Mouse (Mus musculus): ENCODE data around the gene Igsf9b.

Gene Igsf9b

DNA sequence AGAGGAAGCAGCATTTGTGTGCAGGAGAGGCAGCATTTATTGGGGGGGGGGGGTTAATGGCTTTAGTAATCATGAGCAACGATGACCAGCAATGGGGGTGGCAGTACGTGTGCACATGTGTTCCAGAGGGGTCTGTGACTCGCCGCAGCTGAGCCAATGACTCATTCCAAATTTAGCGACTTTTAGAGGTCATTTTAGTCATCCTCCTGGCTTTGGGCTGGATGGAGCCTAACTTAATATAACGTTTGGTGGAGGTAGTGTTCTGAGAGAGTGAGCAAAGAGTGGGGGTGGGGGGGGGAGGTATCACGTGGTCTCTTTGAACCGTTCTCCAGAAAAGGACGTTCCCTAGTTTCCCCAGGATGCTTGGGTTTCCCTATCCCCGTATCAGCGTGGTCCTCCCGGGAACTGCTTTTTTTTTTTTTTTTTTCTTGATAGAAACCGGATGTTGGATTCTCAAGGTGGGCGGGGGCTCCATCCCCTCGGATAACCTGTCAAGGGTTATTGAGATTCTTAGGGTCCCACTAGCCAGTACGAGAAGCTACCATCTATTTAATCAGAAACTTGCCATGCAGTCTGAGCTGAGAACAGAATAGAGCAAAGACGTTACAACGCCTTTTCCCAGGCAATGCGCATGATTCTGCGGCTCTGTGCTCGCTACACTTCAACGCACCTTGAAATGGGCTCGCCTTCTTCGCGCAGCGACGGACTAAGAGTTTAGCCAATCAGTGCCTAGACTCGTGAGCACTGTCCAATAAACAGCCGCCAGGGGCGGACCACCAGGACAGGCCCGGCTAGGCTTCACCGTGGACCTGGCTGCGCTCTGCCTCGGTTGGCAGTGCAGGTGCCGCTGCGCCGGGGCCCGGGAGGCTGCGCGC lies at the start of gene Igsf9b:
Gene Igsf9b (plus strand): TSS at position 794 of the 875 bp plus-strand sequence.
- peak; percentile 89 for DNase-seq

DNA sequence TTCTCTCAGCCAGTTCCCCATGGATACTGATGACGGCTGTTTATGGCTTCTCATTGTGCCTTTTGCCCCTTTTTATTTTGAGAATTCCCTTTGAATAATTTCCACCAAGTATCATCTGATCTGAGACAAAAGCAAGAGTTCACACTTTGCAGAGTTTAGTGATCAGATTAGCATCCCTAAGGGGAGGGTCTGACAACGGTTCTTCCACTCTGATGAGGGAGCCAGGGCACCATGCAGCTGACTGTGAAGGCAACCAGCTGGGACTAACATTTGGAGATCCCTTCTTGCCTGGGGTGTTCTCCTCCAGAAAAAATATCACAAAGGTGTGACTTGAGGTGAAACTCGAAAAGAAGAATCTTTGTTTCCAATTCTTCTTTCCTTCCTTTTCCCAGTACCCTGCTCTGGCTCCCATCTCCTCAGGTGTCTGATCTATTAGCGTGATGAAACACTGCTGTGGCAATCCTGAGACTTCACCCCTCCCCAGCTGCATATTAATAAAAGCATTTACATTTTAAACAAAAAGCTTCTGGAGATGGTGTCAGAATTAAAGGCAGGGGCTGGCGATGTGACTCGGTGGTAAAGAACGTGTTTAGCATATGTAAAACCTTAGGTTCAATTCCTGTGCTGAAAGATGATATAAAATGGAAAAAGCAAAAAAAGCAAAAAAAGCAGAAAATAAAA lies 46.8 kb upstream of the Igsf9b start:
- DNase-seq = no peak

DNA sequence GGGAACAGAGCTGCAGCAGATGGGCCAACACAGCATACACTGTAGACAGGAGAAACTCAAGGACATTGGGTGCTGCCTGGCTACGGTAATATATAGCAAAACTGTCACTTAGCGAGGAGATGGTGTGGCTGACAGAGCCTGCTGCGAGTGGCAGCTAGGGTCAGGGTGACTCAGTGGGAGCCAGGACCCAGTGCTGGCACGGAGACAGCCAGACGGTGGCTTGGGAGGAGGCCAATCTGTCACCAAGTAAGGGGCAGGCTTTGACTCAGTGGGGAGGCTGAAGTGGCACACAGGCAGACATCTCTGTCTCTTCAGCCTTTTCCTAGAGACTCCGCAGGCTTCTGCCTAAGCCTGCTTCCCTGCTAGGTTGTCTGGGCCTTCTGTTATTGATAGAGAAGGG lies 42.5 kb upstream of the Igsf9b start:
- DNase-seq = no peak

DNA sequence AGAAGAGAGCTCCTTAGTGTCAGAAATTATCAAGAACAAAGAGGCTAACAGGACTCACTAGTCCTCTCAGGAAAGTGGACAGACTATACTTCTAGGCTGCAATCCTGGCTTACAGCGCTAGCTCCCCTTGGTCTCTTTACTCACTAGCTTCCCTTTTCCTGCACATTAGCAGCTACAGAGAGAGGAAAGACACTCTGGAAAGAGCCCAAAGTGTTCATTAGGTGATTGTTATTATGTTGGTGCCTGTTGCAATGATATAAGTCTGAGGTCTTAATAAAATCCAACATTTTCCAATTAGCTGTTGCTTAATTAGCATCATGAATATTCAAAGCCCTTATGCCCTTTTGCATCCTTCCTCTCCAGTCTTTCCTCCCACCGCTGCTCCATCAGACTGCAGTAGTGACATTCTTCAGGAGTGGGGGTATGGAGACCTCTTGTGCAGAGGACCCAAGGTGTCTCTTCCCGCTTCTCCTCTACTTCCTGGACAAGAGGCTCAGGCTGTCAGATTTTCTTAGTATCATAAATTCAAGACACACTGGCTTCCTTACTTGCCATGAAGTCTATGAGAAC lies 38.5 kb upstream of the Igsf9b start:
- DNase-seq = no peak

DNA sequence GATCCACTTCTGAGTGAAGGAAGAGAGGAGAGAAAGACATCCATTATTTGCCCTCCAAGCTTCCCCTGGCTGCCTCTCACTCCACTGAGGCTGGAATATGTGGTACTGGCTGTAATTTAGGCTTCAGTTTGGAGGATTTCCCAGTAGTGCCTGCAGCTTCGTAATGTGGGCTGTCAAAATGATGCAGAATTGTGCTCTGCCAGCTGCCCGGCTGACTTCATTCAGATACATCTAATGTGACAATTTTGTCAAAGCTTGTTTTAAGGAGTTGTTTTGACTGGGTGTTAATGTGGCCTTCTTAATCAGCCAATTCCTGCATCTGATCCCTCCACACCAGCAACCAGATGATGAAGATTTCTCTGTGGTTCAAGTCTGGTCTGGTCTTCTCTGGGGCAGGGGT lies 37.1 kb upstream of the Igsf9b start:
- no peak for DNase-seq

DNA sequence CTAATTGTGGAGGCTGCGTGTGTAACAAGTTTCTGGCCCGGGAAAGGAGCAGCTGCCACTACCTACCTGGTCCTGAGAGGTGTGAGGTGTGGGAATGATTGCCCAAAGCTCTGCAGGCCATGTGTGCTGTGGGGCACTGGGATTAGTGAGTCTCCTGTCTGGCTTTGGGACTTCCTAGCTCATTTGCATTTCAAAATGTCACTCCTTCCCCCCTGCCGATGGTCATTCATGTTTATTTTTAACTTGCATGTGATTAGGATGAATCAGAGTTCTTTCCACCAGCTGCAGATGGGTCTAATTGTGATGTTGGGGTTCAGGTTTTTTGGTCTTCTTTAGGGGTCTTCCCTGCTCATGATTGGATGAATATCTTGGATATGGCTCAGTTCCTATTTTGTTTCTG lies 34.0 kb upstream of the Igsf9b start:
- no peak for DNase-seq

DNA sequence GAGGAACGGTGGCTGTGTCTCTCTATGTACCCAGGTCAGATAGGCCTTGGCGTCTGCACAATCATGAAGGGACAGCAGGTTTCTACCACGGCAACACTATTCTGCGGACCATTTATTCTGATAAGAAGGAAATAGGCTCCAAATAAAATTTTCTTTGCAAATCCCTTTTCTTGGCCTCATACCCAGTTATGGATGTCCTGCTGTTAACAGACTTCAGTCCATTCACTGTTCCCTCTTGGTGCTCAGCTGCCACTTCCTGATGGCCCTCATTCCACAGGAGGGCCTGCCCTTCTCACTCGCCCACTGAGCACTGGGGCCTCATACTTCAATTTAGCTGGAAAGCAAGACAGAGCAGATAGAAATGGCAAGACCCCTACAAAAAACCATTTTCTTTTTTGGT lies 31.1 kb upstream of the Igsf9b start:
- DNase-seq = no peak

DNA sequence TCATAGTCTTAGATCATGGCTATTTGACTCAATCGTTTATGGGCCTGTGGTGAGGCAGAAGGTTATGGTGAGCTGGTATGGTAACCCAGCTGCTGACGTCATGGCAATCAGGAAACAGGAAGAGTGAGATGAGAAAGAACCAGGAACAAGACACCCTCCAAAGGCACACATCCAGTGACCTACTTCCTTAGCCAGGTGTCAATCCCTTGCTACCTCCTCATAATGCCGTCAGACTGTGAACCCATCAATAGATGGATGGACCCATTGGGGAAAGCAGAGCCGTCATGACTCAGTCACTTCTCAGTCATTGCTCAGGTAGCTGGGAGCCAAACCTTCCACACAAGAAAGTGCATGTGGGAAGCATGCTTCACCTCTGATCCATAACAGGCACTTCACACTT lies 30.5 kb upstream of the Igsf9b start:
- DNase-seq = no peak

DNA sequence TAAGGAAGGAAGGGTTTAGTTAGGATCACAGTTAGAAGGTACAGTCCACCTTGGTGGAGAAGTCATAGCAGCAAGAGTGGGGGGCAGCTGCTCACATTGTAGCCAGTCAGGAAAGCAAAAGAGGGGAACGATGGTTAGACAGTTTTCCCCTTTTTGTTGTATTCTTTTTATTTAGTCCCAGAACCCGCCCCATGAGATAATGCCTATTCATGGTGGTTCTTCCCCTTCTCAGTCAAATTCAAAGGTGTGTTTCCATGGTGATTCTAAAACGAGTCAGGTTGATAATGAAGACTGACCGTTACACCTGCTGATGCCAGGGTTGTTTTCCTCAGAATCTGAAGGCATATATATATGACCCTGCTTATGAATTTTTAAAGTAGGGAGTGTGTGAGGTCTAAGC lies 29.7 kb upstream of the Igsf9b start:
- no peak for DNase-seq

DNA sequence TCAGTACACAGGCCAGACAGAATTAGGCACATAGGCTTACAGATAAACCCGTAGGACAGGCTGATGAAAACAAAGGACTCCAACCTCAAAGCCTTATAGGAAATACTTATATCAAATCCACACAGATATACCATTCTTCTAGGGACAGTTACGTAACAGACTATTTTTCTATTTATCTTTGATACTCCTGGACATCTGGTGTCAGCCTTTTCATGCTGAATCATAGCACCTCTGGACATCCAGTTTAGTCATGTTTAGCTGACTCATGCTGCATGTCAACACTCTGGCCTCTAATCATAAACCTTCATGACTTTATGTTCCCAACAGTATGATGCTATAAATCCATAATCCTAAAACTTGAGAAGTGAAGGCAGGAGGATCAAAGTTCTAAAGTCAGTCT lies 29.1 kb upstream of the Igsf9b start:
- DNase-seq = no peak

DNA sequence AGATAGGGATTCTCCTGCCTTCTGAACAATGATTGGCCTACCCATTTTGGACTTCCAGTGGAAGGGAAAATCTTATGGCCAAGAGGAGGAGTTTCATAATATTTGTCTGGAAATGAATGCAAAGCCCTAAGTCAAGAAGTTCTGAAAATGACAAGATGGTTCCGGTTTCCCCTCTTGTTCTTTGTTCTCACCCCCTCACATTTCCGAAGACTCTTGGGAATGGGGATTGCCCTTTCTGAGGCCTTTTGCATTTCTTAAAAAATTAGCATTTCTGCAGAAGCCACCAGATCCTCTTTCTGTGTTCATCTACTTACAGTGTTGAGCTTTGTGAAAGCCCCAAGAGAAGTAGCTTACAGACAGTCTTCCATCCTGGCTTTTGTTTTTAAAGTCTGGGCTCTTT lies 27.1 kb upstream of the Igsf9b start:
- DNase-seq = no peak

DNA sequence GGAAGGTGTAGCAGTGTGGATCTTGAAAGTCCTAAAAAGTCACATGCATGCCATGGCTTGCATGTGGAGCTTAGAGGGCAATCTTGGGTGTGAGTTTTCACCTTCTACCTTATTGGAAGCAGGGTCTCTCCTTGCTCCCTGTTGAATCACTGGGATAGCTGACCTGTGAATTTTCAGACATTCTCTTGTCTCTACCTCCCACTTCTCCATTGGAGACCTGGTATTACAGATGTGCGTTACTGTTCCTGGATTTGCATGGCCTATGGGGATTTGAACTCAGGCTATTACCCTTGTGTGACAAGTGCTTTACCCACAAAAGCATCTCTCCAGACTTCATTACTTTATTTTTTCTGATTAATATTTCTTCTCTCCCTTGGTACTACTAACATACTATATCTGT lies 26.1 kb upstream of the Igsf9b start:
- DNase-seq = no peak

DNA sequence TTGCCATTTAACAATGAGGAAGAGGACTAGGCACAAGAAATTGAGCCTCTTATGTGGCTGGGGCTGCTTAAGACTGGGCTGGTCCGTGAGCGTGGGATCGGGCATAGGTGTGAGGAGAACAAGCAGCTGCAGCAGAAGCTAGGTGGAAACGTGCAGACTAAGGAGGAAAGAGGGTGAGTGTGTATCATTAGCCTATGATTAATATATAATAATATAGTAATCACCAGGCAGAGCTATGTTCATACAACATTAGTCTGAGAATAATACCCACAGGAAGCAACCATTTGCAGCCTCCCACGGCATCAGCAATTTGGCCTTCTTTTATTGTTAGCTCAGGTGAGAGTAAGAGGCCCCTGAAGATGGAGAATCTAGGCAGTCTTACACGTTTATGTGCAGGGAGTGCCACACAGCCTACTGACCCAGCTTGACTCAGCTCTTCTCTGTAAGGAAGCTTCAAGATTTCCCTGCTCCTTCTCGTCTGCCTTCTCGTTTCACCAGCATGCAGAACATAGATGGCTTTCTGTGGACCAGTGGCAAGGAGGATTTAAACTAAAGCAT lies 22.6 kb upstream of the Igsf9b start:
- DNase-seq = no peak

DNA sequence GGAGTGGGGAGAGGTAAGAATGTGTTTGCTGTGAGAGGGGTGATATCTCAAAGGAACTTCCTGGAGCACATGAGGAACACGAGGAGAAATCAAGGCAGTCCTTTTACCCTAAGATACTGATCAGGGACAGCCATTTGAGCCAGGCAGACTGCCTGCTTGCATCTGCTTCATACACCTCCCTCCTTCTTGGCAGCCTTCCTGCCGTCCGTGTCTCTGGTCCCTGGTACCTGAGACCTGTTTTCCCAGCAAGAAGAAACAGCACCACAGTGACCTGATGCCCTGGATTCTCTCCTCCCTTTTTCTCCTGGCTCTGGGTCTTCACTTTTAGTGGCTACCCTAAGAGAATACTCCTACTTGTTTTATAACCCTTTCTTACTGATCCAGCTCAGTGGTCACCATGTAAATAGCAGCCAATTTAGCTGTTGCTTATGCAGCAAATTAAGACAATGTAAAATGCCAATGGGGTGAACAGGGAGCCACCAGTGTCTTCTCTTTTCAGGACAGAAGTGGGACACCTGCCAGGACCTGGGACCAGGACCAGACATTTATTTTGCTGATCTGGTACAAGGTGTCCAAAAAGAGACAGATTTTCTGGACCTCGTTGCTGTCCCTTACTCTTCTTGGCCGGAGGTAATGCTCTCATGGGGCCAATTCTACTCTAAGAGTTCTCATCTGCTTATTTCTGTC lies 21.5 kb upstream of the Igsf9b start:
- DNase-seq = no peak

DNA sequence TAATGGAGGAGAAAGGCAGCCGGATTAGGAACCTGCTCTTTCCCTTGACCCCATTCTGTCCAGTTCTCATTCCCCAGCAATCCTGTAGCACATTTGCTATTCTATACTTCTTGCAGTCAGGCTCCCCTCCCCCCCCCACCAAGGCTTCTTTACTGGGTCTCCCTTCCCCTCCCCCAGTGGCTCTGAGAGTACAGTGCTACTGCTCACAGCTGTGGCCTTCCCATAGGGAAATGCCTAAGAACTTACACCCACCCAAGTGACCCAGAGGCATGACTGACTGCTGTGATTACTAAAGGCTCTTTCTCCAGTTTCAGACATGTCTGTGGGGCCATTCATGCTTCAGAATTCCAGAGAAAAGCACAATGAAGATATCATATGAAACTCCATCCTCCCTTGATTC lies 20.0 kb upstream of the Igsf9b start:
- no peak for DNase-seq

DNA sequence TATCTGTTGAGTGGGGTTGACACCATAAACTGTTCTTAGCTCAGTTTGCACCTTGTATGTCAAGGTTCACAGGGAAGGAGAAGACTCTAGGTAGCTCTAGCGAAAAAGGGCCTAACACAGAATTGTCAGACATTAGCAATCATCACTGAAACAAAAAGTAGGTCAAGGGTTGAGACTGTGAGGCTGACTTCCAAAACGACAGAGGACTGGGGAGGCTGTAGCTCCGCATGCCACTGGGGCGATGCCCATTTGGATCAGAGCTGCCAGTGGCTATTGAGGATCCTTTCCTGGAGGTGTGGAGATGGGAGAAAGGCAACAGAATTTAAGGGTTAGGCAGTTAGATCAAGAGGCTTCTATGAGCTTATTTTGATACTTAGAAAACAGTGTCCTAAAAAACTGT lies 18.0 kb upstream of the Igsf9b start:
- no peak for DNase-seq

DNA sequence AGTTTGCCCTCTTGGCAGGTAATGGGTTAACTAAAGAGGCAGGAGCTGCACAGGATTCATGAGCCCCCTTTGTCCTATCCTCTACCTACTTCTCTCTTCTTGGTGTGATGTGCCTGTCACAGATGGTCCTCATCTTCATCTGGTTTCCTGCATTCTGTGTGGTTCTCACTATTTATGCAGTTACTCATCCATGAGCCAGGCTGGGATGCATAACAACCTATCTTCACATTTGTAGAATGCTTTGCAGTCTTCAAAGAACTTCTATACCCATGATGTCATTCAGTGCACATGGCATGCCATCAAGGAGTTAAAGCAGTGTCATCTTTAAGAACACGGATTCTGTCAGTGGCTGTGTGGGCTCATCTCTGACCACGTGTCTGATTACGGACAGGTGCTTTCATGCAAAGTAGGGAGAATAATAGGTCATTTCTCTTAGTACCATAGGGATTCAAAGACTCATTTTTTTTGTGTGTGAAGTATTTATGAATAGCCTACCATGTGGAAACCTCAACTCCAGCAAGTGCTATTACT lies 13.2 kb upstream of the Igsf9b start:
- DNase-seq = no peak

DNA sequence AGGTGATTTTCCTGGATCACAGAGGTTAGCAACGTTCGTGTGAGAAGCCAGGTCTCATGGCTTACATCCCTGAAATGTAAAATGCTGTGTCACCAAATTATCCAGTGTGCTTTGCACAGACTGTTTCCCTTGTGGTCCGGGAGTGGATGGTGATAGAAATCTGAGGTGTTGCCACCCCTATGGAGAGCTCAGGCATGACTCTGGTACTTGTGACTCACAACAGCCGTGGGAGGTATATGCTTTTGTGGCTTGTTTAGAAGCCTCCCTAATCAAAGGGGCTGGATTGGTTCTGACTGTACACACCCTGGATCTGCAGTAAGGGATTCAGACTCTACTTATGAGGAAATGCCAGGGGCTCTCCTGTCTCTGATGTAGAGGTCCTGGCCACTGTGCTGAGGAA lies 12.7 kb upstream of the Igsf9b start:
- DNase-seq = no peak

DNA sequence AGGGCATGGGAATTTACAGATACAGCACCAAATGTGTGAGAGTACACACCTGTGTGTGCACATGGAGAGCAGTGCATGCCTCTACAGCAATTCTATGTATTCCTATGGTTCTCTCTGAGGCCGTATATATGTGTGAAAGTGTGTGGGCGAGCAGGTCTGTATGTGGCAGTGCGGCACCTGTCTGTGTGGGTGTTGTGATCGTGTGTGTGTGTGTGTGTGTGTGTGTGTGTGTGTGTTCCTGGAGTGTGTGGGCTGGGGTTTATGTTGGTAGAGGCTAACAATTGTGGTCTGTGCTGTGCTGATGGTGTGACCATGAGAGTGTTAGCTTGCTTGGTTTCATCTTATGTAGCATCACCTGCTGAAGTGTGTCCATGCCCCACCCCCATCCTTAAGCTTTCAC lies 12.1 kb upstream of the Igsf9b start:
- DNase-seq = no peak

DNA sequence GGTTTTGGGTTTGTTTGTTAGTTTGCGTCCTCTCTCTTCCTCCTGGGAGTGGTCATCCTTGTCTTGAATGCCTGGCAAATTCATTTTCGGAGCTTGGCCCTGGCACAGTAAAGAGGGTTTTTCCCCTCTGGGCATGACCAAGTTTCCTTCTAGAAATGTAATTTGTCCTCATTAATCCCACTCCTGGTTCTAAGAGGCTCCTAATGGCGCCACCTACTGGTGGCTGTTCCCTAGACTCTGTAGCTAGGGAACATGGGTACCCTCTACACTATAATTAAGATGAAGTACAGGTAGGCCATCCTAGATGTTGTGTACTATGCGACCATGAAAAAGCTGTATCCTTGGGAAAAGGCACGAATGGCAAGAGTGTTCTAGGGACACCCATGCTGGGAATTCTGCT lies 11.6 kb upstream of the Igsf9b start:
- DNase-seq = peak; percentile 37

DNA sequence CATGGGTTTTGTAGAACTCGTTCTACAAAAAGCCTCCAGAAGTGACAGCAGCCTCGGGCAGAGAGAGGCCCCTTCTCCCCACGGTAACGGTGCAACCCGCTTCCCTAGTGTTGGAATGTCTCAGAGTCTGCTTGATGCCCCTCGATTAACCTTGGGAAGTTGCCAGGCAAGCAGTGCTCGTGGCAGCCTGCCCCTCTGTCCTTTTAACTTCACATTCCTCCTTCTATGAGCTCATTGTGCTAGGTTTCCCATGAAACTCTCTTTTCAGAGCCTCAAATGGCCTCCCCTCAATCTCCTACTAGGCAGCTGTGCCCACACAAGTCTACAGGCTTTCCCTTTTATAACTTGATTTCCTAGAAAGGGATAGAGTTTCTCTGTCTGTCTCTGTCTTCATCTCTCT lies 10.6 kb upstream of the Igsf9b start:
- DNase-seq = no peak

DNA sequence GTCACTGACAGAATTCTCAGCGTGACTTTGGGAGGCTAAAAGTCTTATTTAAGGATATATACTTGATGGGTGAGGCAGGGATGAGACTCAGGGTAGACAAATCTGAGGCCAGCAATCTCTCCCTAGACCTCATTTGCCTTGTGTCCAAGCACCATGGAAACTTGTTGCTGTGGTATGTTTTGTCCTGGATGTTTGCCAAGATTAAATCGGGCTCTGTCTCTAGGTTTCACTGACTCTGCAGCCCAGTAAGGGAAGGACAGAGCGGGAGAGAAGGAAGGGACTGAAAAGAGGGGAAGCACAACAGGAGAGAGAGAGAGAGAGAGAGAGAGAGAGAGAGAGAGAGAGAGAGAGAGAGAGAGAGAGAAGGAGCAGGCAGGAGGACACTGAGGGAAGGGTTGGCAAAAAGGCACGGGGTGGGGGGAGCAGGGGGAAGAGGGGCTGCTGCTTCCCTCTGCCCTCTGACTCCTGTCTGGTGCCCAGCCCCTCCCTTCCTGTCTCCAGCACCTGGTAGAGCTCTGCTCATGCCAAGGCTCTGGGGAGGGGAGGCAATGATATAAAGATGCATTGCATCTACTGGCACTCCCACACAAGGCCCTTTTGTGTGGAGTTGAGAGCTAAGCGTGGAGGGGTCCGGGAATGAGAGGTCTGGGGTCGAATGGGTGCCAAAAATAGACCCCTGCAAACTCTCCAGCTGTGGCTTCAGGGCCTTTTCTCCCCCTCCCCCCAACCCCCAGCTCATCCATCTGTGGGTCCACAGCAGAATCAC lies 9.3 kb upstream of the Igsf9b start:
- DNase-seq = no peak

Data from kidney, adult 18-20 months (tissue).